Mouse (Mus musculus): ENCODE results near the gene Tead3.
"Not testable (repeated sequence)": the region's sequence is repeated elsewhere in the genome, so short reads cannot be mapped to it uniquely, and the experiment has no call there.

Gene Tead3

DNA sequence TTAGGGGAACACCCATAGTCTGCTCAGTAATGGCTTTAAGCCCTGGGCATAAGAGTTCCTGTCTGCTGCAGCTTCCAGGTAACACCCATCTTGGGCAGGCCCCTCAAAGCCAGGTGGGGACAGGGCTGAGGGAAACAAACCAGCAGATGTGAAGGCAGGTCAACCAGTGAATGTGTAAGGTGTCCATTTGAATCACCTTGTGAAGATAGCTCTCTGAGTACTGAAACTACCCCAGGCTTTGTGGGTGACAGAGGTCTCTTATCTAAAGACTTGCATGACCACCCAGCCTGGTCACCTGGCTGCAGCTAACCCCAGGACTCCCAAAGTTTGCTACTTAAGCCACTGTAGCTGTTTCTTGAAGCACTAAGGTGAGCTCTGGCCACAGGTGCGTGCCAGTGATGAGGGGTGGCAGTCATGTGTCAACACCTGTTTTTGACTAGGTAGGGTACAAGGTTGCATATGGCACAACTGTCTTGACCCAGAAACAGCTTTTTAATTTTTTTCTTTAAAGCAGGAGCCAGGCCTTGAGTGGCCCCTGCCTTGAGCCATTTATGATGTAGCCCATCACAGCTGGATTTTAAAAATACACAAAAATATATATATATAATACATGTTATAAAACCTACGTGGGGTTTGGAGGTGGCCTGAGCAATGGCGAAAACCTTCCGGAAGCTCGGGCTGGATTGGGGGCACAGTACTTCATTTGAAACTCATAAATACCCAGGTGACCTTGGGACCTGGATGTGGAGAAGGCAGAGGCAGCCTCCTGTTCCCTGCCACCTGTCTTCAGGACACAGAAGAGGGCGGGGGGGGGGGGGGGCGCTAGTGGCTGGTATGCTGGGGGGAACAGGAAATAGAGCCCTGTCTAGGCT, 19.1 kb downstream of the Tead3 start:
- DNase-seq (ENCODE audit: extremely low spot score, low read depth, low spot score) = no peak

DNA sequence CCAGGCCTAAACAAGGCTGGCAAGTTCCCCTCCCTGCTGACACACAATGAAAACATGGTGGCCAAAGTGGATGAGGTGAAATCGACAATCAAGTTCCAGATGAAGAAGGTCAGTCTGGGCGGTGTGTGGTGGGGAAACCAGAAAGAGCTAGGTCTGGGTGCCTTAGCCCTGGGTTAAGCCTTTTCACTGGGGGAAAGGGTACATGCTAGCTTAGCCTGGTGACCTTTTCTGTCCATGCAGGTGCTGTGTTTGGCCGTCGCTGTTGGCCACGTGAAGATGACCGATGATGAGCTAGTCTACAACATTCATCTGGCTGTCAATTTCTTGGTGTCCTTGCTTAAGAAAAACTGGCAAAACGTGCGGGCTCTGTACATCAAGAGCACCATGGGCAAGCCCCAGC, 20.0 kb downstream of the Tead3 start:
- not testable (repeated sequence) for DNase-seq (ENCODE audit: extremely low spot score, low read depth, low spot score)

DNA sequence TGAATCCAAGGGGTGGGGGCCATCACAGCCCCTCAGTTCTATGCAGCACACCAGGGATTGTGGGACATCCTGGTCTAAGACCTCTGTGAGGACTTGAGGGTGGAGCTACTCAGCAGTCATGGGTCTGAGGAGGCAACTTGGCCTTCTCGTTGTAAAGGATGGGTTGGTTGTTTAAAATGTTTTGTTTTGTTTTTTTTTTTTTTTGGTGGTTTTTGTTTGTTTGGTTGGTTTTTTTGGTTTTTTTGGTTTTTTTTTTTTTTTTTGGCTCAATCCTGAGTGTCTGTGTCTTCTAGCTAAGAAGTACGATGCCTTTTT, 20.4 kb downstream of the Tead3 start:
- DNase-seq (ENCODE audit: extremely low spot score, low read depth, low spot score) = no peak

DNA sequence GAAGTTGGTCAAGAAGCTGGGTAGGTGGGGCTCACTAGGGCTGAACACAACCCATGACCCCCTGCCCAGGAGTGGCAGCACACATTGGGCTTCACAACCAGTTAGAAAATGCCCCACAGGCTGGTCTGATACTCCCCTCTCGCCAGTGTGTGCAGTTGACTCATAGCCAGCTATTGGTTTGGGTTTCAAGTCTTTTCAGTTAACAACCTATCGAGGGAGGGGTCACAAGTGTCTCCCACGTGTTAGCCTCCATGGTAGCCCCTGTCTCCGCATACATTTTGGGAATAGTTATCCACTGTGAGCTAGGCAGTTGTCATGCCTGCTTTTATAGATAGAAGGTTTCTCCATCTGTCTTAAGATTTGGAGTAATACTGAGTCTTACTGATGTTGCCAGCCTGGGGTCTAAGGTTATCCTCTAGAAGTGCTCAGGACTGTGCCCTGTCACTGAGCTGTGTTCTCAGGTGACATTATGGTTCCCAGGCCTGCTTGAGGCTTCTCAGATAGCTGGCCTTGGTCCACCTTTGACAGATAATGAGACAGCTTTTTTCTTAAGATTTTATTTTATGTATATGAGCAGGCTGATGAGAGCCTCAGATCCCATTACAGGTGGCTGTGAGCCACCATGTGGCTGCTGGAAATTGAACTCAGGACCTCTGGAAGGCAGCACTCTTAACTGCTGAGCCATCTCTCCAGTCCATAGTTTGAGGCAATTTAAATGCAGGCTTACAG, 20.9 kb downstream of the Tead3 start:
- DNase-seq (ENCODE audit: extremely low spot score, low read depth, low spot score) = no peak

DNA sequence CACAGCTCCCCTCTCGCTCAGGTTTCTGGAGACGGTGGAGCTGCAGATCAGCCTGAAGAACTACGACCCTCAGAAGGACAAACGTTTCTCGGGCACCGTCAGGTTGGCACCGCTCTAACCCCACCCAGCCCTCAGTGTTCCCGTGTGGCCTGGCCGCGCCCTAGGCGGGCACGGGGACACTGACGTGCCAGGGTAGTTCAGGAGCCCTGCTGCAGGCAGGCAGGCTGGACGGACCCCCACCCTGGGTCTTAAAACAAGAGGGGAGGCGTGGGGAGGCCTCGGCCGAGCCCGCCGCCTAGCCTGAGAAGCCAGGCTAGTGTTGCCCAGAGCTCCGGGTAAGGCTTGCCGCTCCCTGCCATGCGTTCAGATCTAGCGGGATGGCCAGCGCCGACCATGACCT, 21.7 kb downstream of the Tead3 start:
- DNase-seq (ENCODE audit: extremely low spot score, low read depth, low spot score) = no peak

DNA sequence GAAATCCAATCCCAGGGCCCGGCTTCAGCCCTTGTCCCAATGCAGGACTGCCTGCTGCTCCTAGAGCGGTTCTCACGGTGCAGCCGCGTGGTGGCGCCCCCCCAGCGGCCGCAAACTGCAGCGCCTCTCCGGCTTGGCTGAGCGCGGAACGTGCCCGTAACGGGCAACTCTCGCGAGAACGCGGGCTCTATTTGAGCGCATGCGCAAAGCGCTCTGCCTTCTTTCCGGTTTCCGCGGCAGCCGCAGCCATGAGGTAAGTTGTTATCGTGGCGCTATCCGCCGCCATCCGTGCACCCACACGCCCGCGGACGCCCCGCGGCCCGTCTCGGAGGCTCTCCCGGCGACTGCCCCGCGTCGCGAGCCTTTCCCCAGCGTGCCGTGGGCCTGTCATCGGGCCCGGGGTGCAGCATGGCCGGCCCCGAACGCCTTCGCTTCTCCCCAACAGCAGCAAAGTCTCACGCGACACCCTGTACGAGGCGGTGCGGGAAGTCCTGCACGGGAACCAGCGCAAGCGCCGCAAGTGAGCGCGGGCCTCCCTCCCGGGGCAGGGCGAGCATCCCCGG, 22.2 kb downstream of the Tead3 start, which contains the start of gene Rpl10a:
Rpl10a (plus strand) TSS at position 106 of the 563 bp plus-strand sequence.
- peak; percentile 91 for DNase-seq (ENCODE audit: extremely low spot score, low read depth, low spot score)

DNA sequence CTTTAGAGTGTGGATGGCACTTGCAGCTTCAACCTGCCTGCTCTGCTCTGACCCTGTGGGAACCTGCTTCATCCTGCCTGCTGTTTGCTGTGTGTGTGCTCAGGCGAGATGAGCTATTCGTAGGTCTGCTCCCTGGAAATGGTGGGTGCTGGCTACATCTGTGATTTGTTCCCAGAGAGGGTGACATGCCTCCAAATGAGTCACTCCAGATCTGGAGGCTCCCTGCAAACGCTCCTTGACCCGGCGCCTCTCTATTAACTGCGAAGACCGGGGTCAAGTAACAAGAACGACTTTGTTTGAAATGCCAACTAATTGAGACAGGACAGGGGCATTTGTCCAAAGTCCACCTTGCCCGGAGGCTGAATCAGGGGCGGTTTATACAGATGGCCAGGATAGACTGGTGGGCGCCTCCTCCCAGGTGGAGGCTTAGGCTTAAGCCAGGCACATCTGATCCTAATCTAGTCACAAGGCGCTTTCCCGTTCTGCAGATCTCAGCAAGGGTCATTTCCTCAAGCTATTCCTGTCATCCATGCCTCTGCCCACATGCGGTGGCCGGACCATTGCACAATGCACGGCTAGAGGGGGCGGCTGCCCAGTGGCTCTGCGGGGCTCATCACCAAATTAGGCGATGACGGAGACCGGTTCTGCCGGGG, 22.8 kb downstream of the Tead3 start:
- no peak for DNase-seq (ENCODE audit: extremely low spot score, low read depth, low spot score)

DNA sequence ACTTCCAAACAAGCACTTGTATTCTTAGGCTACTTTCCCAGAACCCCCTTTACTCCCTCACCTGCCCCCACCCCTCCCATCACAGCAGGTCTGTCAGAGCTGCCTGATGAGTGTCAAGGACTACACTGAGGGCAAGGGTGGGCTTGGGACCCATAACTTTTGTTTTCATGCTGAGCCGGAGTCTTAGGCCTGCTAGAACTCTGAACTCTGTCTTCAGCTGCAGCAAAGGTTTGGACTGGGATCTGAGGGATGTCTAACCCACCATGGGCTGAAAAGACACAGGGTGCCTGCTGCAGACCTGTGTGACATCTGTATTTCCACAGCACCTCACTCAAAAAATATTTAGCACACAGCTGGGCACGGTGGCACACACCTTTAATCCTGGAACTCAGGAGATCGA, 23.7 kb downstream of the Tead3 start:
- no peak for DNase-seq (ENCODE audit: extremely low spot score, low read depth, low spot score)

DNA sequence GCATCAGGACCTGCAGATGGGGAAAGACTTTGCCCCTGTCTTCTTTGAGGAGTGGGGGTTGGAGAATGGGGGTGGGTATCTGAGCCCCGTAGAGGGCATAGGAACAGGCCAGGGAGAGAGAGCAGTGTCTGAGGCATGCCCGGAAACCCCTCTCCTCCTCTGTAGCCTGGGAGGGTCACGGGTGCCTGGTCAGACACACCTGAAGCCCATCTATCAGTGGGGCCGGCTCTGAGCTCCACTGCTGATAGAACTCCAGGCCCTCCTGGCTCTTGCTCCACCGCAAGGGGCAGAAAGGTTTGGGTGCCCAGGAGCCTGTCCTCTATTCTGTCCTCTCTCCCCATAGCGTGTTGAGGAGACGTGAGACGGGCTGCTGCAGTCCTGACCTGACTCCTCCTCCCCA, 24.9 kb downstream of the Tead3 start:
- DNase-seq (ENCODE audit: extremely low spot score, low read depth, low spot score) = no peak

DNA sequence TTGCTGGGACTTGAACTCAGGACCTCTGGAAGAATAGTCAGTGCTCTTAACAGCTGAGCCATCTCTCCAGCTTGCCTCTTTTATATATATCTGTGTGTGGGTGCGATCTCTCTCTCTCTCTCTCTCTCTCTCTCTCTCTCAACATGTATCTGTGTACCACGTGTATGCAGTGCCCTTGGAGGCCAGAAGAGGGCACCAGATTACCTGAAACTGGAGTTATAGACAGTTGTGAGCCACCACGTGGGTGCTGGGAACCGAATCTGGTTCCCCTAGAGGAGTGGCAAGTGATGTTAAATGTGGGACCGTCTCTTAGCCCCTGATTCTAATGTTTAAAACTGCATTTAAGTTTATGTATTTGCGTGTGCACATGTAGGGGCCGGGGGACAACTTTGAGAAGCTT, 26.2 kb downstream of the Tead3 start:
- DNase-seq (ENCODE audit: extremely low spot score, low read depth, low spot score) = not testable (repeated sequence)

DNA sequence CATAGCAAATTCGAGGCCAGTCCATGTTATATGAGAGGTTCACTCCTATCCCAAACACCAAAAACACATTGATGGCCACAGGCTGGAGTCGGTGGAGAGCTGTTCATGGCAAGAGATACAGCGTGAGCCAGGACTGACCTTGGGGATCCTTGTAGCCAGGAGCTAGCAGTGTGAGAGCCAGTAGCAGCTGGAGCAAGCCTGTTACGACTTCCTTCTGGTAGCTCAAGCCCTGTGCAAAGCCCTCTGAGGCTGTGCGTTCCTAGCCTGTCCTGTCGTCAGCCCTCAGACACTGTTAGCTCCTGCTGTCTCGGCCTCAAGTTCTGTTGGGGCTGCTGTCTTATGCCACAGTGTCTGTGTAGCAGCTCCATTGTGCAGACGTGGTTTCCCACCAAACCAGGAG, 26.8 kb downstream of the Tead3 start:
- no peak for DNase-seq (ENCODE audit: extremely low spot score, low read depth, low spot score)

DNA sequence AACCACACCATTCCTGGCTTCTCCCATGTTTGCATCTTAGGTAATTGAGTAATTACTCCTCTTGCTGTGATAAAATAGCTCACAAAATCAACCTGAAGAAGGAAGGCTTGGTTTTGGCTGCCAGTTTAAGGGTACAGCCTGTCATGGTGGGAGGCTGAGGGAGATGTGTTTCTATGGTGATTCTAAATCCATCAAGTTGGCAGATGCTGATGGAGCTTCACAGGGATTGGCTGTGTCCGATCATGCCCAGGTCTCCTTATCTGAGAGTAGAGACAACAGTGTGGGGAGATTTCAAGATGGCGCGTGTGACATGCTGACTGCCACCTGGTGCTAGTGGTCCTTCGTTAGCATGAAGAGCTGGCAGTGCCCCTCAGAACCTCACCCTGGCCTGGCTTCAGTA, 28.9 kb downstream of the Tead3 start:
- no peak for DNase-seq (ENCODE audit: extremely low spot score, low read depth, low spot score)

DNA sequence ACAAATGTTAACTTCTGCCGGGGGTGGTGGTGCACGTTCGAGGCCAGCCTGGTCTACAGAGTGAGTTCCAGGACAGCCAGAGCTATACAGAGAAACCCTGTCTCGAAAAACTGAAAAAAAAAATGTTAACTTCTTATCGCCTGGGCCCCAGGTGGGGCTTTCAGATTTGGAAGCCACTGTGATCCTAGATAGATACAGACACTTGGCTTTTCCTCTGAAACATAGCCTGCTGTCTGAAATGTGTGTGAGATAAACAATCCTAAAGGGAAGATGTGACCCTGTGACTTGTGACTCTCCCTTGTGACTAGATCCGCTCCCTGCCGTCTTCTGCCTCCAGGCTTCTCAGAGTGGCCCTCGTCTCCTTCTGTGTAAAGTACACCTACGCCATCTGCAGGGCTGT, 32.9 kb downstream of the Tead3 start:
- DNase-seq (ENCODE audit: extremely low spot score, low read depth, low spot score) = no peak

DNA sequence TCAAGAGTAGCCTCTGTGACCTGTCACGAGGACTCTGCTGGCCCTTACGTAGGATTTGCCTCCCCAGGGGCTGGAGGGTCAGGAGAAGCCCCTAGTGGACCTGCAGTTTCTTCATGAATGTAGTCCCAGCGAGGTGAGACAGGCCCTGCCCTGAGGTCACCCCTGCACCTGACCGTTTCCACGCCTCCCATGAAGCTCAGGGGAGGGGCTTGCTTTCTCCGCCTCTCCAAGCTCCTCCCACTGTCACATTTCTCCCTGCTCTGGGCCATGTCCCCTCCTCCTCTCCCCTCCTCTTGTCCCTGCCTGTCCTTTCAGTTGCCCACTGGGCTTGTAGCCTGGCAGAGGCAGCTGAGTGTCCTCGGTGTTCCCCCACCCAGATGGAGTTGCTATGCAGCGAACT, 33.5 kb downstream of the Tead3 start:
- DNase-seq (ENCODE audit: extremely low spot score, low read depth, low spot score) = no peak

DNA sequence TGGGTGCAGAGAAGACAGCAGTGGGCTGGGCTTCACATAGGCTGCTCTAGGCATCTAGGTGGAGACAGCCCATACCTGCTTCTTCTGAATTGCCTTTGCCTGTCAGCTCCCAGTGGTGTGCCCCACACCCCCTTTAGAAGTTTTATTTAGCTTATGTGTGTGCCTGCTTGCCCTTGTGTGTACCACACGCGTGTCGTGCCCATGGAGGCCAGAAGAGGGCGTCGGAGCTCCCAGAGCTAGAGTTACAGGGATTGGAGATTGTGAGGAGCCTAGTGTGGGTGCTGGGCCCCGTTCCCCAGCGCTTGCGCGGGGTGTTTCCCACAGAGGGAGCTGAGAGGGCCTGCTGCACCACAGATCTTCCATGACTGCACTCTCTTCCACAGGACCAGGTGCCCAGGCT, 34.1 kb downstream of the Tead3 start:
- DNase-seq (ENCODE audit: extremely low spot score, low read depth, low spot score) = no peak

DNA sequence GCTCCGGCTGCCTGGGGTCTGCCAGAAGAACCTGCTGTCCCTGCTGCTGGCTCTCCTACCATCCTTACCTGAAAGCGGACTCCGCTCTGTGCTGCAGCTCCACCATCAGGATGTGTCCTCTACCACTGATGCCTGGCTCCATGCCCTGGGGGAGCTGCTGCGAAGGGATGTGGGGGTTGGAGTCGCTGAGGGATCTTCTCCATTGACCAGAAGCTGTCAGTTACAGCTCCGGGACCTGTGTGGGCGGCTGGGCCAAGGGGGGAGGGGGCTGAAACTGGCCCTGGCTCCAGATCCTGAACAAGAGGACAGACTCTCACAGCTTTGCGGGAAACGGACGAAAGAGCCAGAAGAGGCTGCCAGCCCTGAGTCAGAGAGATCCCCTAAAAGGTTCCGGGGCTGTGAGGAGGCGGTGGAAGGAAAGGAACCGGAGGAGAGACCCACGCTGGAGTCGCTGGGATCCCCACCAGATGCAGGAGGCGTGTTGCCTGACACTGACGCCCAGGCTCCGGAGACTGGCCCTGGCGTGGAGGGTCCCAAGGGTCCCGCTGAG, 34.9 kb downstream of the Tead3 start:
- DNase-seq (ENCODE audit: extremely low spot score, low read depth, low spot score) = no peak

DNA sequence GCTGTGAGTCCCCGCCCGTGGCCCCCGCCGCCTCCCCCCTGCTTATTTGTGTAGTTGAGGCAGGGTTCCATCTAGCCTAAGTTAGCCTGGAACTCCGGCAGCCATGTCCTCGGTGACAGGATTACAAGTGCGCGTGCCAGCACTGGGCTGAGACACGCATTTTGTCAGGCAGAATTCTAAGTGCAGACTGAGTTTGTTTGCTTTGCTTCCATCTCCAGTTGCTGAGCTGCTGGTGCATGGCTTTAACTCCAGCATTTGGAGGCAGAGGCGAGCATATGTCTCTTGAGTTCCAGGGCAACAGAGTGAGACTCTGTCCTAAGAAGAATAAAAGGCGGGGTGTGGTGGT, 36.8 kb downstream of the Tead3 start:
- DNase-seq (ENCODE audit: extremely low spot score, low read depth, low spot score) = no peak

DNA sequence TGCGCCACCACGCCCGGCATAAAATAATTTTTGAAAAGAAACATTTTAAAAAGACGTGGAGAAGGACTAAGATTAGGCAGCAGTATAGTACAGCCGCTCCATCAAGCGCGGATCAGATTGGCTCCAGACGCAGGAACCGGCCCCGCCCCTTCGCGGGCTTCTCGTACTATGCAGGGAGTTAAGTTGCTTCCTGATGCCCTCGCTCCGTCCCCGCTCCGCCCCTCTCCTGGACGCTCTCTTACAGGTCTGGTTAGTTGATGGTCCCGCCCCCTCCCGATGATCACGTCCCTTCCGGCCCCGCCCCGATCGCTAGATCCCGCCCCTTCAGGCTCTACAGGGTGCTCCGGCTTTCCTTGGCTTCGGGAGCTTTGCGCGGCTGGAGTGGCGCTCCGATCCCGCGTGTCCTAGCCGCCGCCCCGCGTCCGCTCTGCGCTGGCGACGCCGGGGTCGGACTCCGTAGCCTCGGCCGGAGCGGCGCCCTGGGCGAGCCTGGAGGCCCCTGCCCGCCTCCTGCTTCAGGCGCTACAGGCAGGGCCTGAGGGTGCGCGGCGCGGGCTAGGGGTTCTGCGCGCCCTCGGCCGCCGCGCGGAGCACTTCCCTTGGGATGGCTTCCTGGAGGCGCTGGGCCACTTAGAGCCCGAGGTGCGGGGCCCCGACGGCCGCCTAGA, 37.3 kb downstream of the Tead3 start, which contains the start of gene Fance:
Fance (plus strand) TSS at position 308 of the 668 bp plus-strand sequence.
- DNase-seq (ENCODE audit: extremely low spot score, low read depth, low spot score) = peak; percentile 93

DNA sequence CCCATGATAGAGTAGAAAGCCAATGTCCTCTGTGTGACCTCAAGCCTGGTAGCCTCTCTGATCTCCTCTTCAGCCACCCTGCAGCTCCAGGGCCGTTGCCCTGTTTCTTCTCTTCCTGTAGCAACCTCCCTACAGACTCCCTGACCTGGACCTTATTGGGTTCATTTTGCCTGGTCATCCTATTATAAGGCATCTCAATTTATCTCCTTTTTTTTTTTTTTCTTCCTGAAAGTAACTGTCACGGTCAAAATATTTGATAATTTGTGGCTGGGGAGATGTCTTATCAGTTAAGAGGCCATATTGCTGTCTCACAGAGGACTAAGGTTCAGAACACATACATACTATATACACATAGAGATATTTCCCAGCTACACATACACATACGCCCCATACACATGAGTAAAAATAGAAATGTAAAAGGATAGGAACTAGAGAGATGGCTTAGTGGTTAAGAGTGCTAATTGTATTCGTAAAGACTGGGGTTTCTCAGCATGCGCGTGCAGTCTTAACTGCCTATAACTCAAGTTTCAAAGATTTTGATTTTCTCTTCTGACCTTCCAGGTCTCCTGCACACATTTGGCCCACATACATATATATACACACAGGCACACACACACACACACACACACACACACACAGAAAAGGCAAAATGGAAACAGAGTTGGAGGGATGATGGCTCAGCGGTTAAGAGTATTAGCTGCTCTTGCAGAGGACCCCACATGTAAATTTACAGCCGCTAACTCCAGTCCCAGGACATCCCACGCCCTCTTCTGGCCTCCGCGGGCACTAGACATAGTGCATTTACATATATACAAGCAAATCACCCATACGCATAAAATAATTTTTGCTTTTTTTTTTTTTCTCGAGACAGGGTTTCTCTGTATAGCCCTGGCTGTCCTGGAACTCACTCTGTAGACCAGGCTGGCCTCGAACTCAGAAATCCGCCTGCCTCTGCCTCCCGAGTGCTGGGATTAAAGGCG, 38.1 kb downstream of the Tead3 start:
- DNase-seq (ENCODE audit: extremely low spot score, low read depth, low spot score) = no peak
